Mouse (Mus musculus) cerebellum, adult 2 months (tissue): Measurements from ENCODE around the gene Pard3b. TPM values are rescaled to one million over a fixed set of nuclear protein-coding genes. Genes with fewer than 3 reads are reported as not detected.
A peak's percentile ranks its signal among the peaks of the same experiment; 100 is the strongest.

Experiments used
- DNase-seq, 2 experiments: peaks; one replicate each; pipeline ENCODE4 v3.0.0; 2021
- H3K27ac ChIP-seq: fragments of 200-500 bp; 2 replicates; pipeline ENCODE4 v1.5.1; 2012; ENCODE audit warnings: low read length, control low read depth, inconsistent platforms; ENCODE audit not compliant: insufficient read depth
- H3K27me3 ChIP-seq: fragments of 200-500 bp; 2 replicates; pipeline ENCODE4 v1.6.1; 2012; ENCODE audit warnings: inconsistent platforms, mild to moderate bottlenecking, low read length, moderate library complexity; ENCODE audit not compliant: control insufficient read depth, insufficient read depth
- H3K4me1 ChIP-seq: fragments of 200-500 bp; 2 replicates; pipeline ENCODE4 v1.6.1; 2011; ENCODE audit warnings: low read length; ENCODE audit not compliant: control insufficient read depth, insufficient read depth
- H3K4me3 ChIP-seq: fragments of 200-500 bp; replicated peaks from 2 replicates; pipeline ENCODE3; 2011; ENCODE audit warnings: mild to moderate bottlenecking, low read depth, low read length, control low read depth; ENCODE audit not compliant: insufficient read depth
- CTCF ChIP-seq: fragments of 200-500 bp; IDR thresholded peaks from 2 replicates; pipeline ENCODE4 v1.5.1; 2011; ENCODE audit warnings: low read depth, mild to moderate bottlenecking, control low read depth, low read length, moderate library complexity, borderline replicate concordance; ENCODE audit not compliant: insufficient read depth
- POLR2A ChIP-seq: fragments of 200-500 bp; IDR thresholded peaks from 2 replicates; pipeline ENCODE4 v1.6.1; 2011; ENCODE audit warnings: low read length, control low read depth, borderline replicate concordance; ENCODE audit not compliant: insufficient read depth
- WGBS: fragments of 180-500 bp; shearing (Covaris S2); methylation state at CpG from one replicate; pipeline ENCODE4 v1.1.7; 2018; 5-methylcytosine and 5-hydroxymethylcytosine counted together
- polyA plus RNA-seq: library from polyadenylated mRNA; depleted of rRNA; stranded (reverse); fragments of >200 nt; gene quantifications from 2 replicates; pipeline ENCODE4 v1.2.3, GENCODE M21; 2012

Gene Pard3b
- polyA plus RNA-seq, 1 experiment = 1.3 TPM

DNA sequence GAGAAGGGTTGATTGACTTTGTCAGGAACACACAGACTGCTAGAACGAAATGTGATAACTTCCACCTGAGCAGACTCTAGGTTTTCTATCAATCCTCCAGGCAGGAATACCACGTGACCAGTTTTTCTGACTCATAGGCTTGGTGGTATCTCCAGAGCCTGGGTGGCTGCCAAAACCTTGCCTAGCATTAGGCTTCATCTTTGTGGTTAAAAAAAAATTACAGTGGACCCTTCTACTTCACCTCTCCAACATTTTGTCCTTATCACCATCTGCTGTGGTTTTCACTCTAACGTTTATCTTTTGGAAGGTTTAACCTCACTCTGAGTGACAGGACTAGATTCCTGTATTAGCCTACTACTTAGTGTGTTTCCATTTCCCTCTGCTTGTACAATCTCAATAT lies 403.1 kb downstream of the Pard3b start:
- 47% methylated on average over 3 of the region's 3 CpGs for WGBS
- no peaks in the 10 kb centered on the region for H3K27me3 ChIP-seq
- H3K4me3 ChIP-seq = no peak overlapping the region
- H3K4me1 ChIP-seq = no peaks in the 10 kb centered on the region
- H3K27ac ChIP-seq = no peak overlapping the region
- no peak for DNase-seq
- TF ChIP-seq POLR2A (no peak), CTCF (no peak)

DNA sequence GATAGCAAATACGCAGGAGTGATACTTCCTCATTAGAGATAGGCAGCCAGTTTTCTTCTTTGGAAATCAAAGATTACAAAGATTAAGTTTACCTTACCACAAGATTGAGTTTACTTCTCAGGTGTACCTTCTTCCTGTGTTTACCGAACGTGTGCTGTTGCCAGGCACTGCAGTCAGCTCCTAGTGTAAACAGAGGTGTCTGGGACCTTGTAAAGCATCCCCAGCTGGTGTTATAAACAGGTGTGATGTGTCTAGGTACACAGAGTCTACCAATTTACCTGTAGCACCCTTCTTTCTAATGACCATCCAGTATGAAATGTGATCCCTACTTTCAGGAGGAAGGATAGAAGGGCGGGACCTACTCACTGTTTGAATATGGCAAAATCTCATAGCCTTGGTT lies 410.0 kb downstream of the Pard3b start:
- TF ChIP-seq CTCF (no peak), POLR2A (no peak)
- H3K4me1 ChIP-seq = peaks cover 8% of the 10 kb centered on the region; the same call in 1 of the 2 replicates
- no peaks in the 10 kb centered on the region for H3K27me3 ChIP-seq
- DNase-seq = no peak
- no peak overlapping the region for H3K4me3 ChIP-seq
- WGBS = 97% methylated on average over 4 of the region's 4 CpGs
- H3K27ac ChIP-seq = no peak overlapping the region

DNA sequence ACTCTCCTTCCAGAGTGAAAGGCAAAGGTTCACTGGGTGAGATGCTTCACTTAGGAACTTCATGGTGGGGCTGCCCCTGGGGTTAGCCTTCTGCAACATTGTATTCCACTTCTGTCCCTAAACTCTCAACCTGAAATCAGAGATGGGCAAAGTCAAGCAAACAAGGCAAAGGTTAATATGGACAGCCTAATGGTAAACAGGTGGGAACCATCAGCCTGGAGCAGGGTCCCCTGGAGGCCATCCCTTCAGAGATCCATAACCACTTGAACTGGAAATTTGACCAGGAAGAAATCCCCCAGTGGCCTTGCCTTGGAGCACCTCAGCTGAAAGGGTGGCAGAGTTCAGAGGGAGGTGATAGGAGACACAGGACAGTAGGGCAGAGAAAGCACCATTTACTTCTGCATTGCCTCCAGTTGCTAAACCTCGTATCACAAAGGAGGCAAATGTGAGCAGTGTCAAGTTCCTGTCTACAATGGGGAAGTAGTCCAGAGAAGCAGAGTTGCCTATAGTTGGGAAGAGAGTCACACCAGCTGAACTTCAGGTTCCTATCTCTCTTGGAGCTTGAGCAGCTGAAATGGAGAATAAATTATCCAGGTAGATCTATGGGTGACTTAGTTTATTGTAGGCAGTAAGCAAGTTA lies 412.7 kb downstream of the Pard3b start:
- DNase-seq = no peak
- WGBS = 88% methylated on average over 1 of the region's 1 CpGs
- H3K4me1 ChIP-seq = peaks cover 8% of the 10 kb centered on the region; the same call in 1 of the 2 replicates
- no peak overlapping the region for H3K27ac ChIP-seq
- TF ChIP-seq CTCF (no peak), POLR2A (no peak)
- H3K4me3 ChIP-seq = no peak overlapping the region
- no peaks in the 10 kb centered on the region for H3K27me3 ChIP-seq

DNA sequence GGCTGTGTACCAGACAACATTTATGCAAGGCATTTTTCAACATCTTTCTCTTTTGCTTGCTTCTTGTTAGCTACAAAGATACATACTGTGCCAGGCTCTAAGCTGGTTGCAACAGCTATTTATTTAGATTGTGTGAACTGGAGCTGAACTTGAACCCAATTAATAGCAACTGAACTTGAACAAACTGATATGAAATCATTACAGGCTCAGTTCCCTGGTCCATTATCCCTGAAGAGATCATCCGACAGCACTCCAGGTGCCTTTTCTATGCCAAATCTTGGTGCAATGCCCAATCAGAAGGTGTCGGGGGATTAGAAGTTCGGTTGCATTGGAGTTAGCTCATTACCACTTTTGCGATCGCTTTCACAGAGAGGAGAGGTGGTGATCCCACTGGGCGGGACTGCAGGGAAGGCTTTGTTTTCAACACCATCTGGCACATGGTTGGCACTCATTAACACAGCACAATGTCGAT lies 414.6 kb downstream of the Pard3b start:
- Histone ChIP-seq H3K4me1 (peaks cover 8% of the 10 kb centered on the region; the same call in 1 of the 2 replicates), H3K27me3 (no peaks in the 10 kb centered on the region), H3K4me3 (no peak overlapping the region), H3K27ac (no peak overlapping the region)
- DNase-seq = peak; percentile 27 to 38
- no peak for TF ChIP-seq CTCF
- TF ChIP-seq POLR2A = no peak
- WGBS = 8% methylated on average over 7 of the region's 7 CpGs

DNA sequence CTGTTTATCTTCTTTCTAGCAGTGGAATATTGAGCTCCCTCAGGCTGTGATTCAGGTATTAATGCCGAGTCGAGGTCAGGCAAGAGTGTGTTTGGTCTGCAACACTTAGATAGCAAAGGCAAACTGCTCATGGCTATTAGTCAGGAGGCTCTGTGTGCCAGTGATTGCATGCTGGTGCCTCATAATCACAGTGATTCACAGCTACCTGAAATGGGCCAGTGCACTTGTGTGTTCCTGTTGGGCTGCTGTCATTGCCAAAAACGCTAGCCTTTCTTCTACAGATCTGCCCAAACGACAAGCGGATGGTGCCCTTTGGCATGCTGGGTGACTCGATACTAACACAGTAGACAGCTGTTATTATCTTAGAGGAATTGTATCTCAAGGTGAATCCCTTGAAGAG lies 416.7 kb downstream of the Pard3b start:
- 23% methylated on average over 6 of the region's 6 CpGs for WGBS
- peak; percentile 25 to 52 for DNase-seq
- TF ChIP-seq CTCF (no peak), POLR2A (no peak)
- Histone ChIP-seq H3K27ac (no peak overlapping the region), H3K4me1 (peaks cover 8% of the 10 kb centered on the region; the same call in 1 of the 2 replicates), H3K27me3 (no peaks in the 10 kb centered on the region), H3K4me3 (no peak overlapping the region)

DNA sequence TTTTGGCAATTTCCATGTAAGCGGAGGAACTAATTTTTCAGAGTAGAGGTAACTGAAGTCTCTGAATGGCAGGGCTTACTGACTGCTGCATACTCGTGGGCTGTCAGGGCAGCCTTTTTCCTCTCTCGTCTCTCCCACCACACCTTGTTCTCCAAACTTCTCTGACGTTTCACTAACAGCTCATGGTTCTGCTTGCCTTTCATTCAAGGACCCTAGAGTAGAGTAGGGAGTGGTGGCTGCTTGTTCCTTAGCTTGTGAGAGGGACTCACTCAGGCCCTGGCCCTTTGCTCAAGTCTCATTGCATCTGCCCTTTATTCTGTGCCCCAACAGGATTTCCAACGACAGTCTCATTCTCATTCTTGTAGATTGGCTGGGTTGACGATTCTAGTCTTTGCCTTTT lies 432.0 kb downstream of the Pard3b start:
- Histone ChIP-seq H3K27ac (no peak overlapping the region), H3K27me3 (no peaks in the 10 kb centered on the region), H3K4me1 (no peaks in the 10 kb centered on the region), H3K4me3 (no peak overlapping the region)
- 84% methylated on average over 6 of the region's 6 CpGs for WGBS
- DNase-seq = no peak
- no peak for TF ChIP-seq POLR2A

DNA sequence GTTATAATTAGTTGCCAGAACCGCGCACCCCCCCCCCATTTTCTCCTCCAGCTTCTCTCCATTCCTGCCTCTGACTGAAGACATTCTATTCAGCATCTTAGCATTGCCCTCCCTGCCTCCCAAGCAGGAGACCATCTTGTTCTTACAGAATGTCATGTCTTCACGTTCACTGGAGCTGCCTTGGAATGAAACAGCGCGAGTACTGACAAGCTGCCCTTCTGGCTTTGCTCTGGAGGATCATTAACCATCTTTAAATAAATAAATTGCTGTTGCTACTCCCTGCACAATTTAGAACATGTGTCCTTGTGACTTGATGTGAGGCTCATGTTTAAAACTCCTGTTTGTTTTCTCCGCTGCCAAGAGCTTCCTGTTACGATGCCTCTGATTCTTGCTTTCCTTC lies 432.5 kb downstream of the Pard3b start:
- TF ChIP-seq CTCF = no peak
- no peak for TF ChIP-seq POLR2A
- no peaks in the 10 kb centered on the region for H3K4me1 ChIP-seq
- 90% methylated on average over 7 of the region's 7 CpGs for WGBS
- H3K4me3 ChIP-seq = no peak overlapping the region
- H3K27ac ChIP-seq = no peak overlapping the region
- no peak for DNase-seq
- H3K27me3 ChIP-seq = no peaks in the 10 kb centered on the region

DNA sequence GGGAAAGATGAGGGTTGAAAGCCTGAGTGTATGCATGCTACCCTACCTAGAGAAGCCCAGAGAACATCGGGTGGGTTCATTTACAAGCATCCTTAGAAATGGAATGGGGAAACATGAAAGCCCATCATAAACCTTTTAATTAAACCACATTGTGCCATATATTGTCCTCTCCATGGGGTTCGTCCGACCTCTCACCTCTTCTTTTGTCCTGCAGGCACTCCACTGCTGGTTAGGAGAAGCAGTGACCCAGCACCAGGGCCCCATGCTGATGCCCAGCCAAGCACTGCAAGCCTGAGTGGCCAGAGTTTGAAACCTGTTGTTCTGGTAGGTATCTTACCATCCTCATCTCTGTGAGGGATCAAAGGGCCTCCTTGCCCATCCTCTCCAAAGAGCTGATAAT lies 437.5 kb downstream of the Pard3b start:
- TF ChIP-seq CTCF (no peak), POLR2A (no peak)
- 47% methylated on average over 3 of the region's 3 CpGs for WGBS
- H3K27me3 ChIP-seq = no peaks in the 10 kb centered on the region
- H3K27ac ChIP-seq = no peak overlapping the region
- H3K4me1 ChIP-seq = no peaks in the 10 kb centered on the region
- H3K4me3 ChIP-seq = no peak overlapping the region
- no peak for DNase-seq

DNA sequence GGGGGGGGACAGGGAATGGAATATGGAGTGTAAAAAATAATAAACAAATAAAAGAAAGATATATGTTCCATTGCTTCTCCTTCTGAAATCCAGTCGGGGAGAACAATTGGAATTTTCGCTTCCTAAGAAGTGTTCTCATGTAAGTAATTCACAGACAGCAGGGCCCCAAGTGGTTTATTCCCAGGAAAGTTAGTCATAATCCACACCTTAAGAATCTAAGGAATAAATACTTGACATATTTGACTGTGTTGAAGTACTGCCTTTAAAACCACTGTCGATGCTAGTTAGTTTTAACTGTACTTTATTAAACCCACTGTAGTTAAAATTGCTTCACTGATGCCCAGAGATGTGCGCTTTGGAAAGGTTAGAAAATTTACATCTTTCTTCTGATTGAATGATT lies 442.5 kb downstream of the Pard3b start:
- Histone ChIP-seq H3K4me1 (no peaks in the 10 kb centered on the region), H3K4me3 (no peak overlapping the region), H3K27ac (no peak overlapping the region), H3K27me3 (no peaks in the 10 kb centered on the region)
- 89% methylated on average over 4 of the region's 4 CpGs for WGBS
- no peak for DNase-seq
- TF ChIP-seq POLR2A (no peak), CTCF (no peak)
